Mouse (Mus musculus) CD4-positive, CD25-positive, alpha-beta regulatory T cell, adult 4 months (primary cell): Measurements from ENCODE around the gene Osgin1. TPM values are rescaled to one million over a fixed set of nuclear protein-coding genes. Genes with fewer than 3 reads are reported as not detected.

Experiments used
- ATAC-seq: one replicate; pipeline ENCODE4 v1.8.0; 2017
- polyA plus RNA-seq, 2 experiments: library from polyadenylated mRNA; unstranded; fragments of 100-300 nt; shearing (Covaris generic); gene quantifications; one replicate each; pipeline ENCODE4 v1.2.1; 2017

Osgin1 gene
- 10 to 100 TPM; 16.7 to 26.0 TPM for polyA plus RNA-seq

- no peak for ATAC-seq
Measured at GRCm38 (mm10) chr8:119433582-119434174, at the start of gene Osgin1. Gene Osgin1, plus strand, starts transcription at chr8:119434124.

GRCm38 (mm10) chr8:119384478-119384877 lies 49.4 kb upstream of the Osgin1 start:
- ATAC-seq = peak; percentile 71

- no peak for ATAC-seq
Measured at GRCm38 (mm10) chr8:119385854-119386253, 48.1 kb upstream of the Osgin1 start.

- no peak for ATAC-seq
Measured at GRCm38 (mm10) chr8:119386988-119387387, 46.9 kb upstream of the Osgin1 start.

- ATAC-seq = no peak
Measured at GRCm38 (mm10) chr8:119394097-119394496, 39.8 kb upstream of the Osgin1 start.

GRCm38 (mm10) chr8:119394524-119395026 lies 39.3 kb upstream of the Osgin1 start, which contains the start of gene Mlycd:
Gene Mlycd, plus strand, starts transcription at chr8:119394878.
- ATAC-seq = peak; percentile 94

- ATAC-seq = peak; percentile 14
Measured at GRCm38 (mm10) chr8:119395072-119395950, 38.6 kb upstream of the Osgin1 start.

- ATAC-seq = no peak
Measured at GRCm38 (mm10) chr8:119398558-119398957, 35.4 kb upstream of the Osgin1 start.

- ATAC-seq = no peak
Measured at GRCm38 (mm10) chr8:119399255-119399654, 34.7 kb upstream of the Osgin1 start.

GRCm38 (mm10) chr8:119400122-119400671 lies 33.7 kb upstream of the Osgin1 start:
- no peak for ATAC-seq

GRCm38 (mm10) chr8:119400904-119401303 lies 33.0 kb upstream of the Osgin1 start:
- ATAC-seq = no peak

- ATAC-seq = no peak
Measured at GRCm38 (mm10) chr8:119403912-119404311, 30.0 kb upstream of the Osgin1 start.

- ATAC-seq = no peak
Measured at GRCm38 (mm10) chr8:119404648-119405047, 29.3 kb upstream of the Osgin1 start.

- no peak for ATAC-seq
Measured at GRCm38 (mm10) chr8:119408311-119408710, 25.6 kb upstream of the Osgin1 start.

GRCm38 (mm10) chr8:119412037-119412734 lies 21.7 kb upstream of the Osgin1 start:
- ATAC-seq = peak; percentile 12

- ATAC-seq = peak; percentile 86
Measured at GRCm38 (mm10) chr8:119412735-119413498, 21.0 kb upstream of the Osgin1 start.

- ATAC-seq = no peak
Measured at GRCm38 (mm10) chr8:119413605-119414004, 20.3 kb upstream of the Osgin1 start.

GRCm38 (mm10) chr8:119420318-119420717 lies 13.6 kb upstream of the Osgin1 start:
- no peak for ATAC-seq

GRCm38 (mm10) chr8:119421603-119422122 lies 12.3 kb upstream of the Osgin1 start:
- ATAC-seq = no peak

- no peak for ATAC-seq
Measured at GRCm38 (mm10) chr8:119422123-119422711, 11.7 kb upstream of the Osgin1 start.

- peak; percentile 88 for ATAC-seq
Measured at GRCm38 (mm10) chr8:119423631-119424141, 10.2 kb upstream of the Osgin1 start.
